Mouse (Mus musculus) CH12.LX (cell line): ENCODE data around the gene Tbc1d2b.

Source experiments
- BHLHE40 ChIP-seq: IDR thresholded peaks from 2 replicates; pipeline ENCODE4 v1.6.1; 2011; ENCODE audit warnings: mild to moderate bottlenecking, low read depth, low read length, improper control_type of control experiment
- CTCF ChIP-seq, 2 experiments: IDR thresholded peaks in 1 of 2; conservative IDR thresholded peaks in 1 of 2; 2 replicates each; pipeline ENCODE4 v1.5.1; 2011 to 2012; ENCODE audit warnings: low read depth in 2 of 2, low read length in 2 of 2, improper control_type of control experiment in 1 of 2, inconsistent platforms in 1 of 2, mild to moderate bottlenecking in 1 of 2, moderate library complexity in 1 of 2
- EP300 ChIP-seq: IDR thresholded peaks from 2 replicates; pipeline ENCODE4 v1.6.1; 2011; ENCODE audit warnings: low read length, improper control_type of control experiment
- JUND ChIP-seq: conservative IDR thresholded peaks from 2 replicates; pipeline ENCODE4 v1.6.1; 2011; ENCODE audit warnings: low read depth, low read length, improper control_type of control experiment
- KAT2A ChIP-seq: IDR thresholded peaks from 2 replicates; pipeline ENCODE4 v1.6.1; 2012; ENCODE audit warnings: low read length, improper control_type of control experiment, inconsistent platforms; ENCODE audit not compliant: insufficient replicate concordance
- MAFK ChIP-seq: IDR thresholded peaks from 2 replicates; pipeline ENCODE4 v1.6.1; 2011; ENCODE audit warnings: low read length, improper control_type of control experiment; ENCODE audit not compliant: insufficient replicate concordance
- MAX ChIP-seq: IDR thresholded peaks from 2 replicates; pipeline ENCODE4 v1.6.1; 2011; ENCODE audit warnings: low read length, improper control_type of control experiment
- MEF2A ChIP-seq: IDR thresholded peaks from 2 replicates; pipeline ENCODE4 v1.6.1; 2014; ENCODE audit warnings: low read depth, mild to moderate bottlenecking, inconsistent platforms, low read length, improper control_type of control experiment, borderline replicate concordance
- NELFE ChIP-seq: IDR thresholded peaks from 2 replicates; pipeline ENCODE4 v1.6.1; 2011; ENCODE audit warnings: low read depth, low read length, improper control_type of control experiment
- POLR2A ChIP-seq: IDR thresholded peaks from 2 replicates; pipeline ENCODE4 v1.6.1; 2011; ENCODE audit warnings: low read depth, mild to moderate bottlenecking, improper control_type of control experiment, low read length
- ZC3H11A ChIP-seq: IDR thresholded peaks from 2 replicates; pipeline ENCODE4 v1.6.1; 2012; ENCODE audit warnings: low read depth, mild to moderate bottlenecking, inconsistent platforms, low read length, improper control_type of control experiment
- ZKSCAN1 ChIP-seq: IDR thresholded peaks from 2 replicates; pipeline ENCODE4 v1.6.1; 2012; ENCODE audit warnings: low read depth, inconsistent platforms, low read length, improper control_type of control experiment, borderline replicate concordance

- no peak for TF ChIP-seq POLR2A
- TF ChIP-seq MAX = no peak
- TF ChIP-seq KAT2A = no peak
- TF ChIP-seq CTCF (conservative IDR thresholded peaks at IDR 0.05 in 1 of 2, IDR thresholded peaks at IDR 0.05 in 1 of 2; ENCODE audit: low read depth in 2 of 2, low read length in 2 of 2) = no peak
- peak; percentile 39 for TF ChIP-seq JUND
- no peak for TF ChIP-seq ZC3H11A
- TF ChIP-seq EP300 = peak; percentile 88
- no peak for TF ChIP-seq ZKSCAN1
- TF ChIP-seq MAFK = peak; percentile 39
- peak; percentile 75; the same call in 1 of the 2 replicates for TF ChIP-seq MEF2A
- no peak for TF ChIP-seq NELFE
- TF ChIP-seq BHLHE40 = peak; percentile 53
Measured at GRCm38 (mm10) chr9:90181656-90182388, 88.8 kb downstream of the Tbc1d2b start.
